Mouse (Mus musculus) gastrocnemius, postnatal 14 days (tissue): ENCODE measurements at regions not wholly inside any gene's neighbourhood (a gene's known extent, or its start where the extent isn't known, plus 50 kb on each side); places are given as distances from the start of the nearest gene placed in this dataset.

Experiments
- DNase-seq: peaks from one replicate; pipeline ENCODE4 v3.0.0; 2021; ENCODE audit warnings: mixed read lengths
- intact Hi-C: fragments of 180-260 bp; cut with DNase I; formaldehyde crosslinking; loops from one replicate; pipeline ENCODE4 v1.15.1; 2025; ENCODE audit warnings: low total_unique reads

GRCm38 (mm10) chr13:116795041-116795440, 230.3 kb downstream of the Parp8 start:
- intact Hi-C loops: no loop called here
- DNase-seq: no peak

- DNase-seq: no peak
- intact Hi-C loops: no loop called here
Observed at GRCm38 (mm10) chr13:116781616-116782015, 243.7 kb downstream of the Parp8 start.

GRCm38 (mm10) chr13:116765491-116765890, 259.8 kb downstream of the Parp8 start:
- intact Hi-C loops: no loop called here

GRCm38 (mm10) chr13:116759912-116760311, 265.4 kb downstream of the Parp8 start:
- intact Hi-C loops: no loop called here
- DNase-seq: no peak

More at GRCm38 (mm10) chr13:116765491-116765890, 259.8 kb downstream of the Parp8 start:
- DNase-seq: no peak

- intact Hi-C loops: no loop called here
- DNase-seq: no peak
Observed at GRCm38 (mm10) chr13:116740825-116741224, 284.5 kb downstream of the Parp8 start.

GRCm38 (mm10) chr13:116723361-116724153, 301.8 kb downstream of the Parp8 start:
- intact Hi-C loops: no loop called here
- DNase-seq: no peak

GRCm38 (mm10) chr13:116714809-116715208, 310.5 kb downstream of the Parp8 start:
- intact Hi-C loops: loop anchor here (10.0 kb wide), 1 partner anchor 1480 kb away; no protein-coding TSS in a partner anchor
- peak; percentile 31 for DNase-seq

GRCm38 (mm10) chr13:116711866-116712593, 313.3 kb downstream of the Parp8 start:
- peak; percentile 63 for DNase-seq
- intact Hi-C loops: loop anchor here (10.0 kb wide), 1 partner anchor 1477 kb away; no protein-coding TSS in a partner anchor

- DNase-seq: no peak
- intact Hi-C loops: loop anchor here (10.0 kb wide), 1 partner anchor 1477 kb away; no protein-coding TSS in a partner anchor
Observed at GRCm38 (mm10) chr13:116711148-116711865, 314.0 kb downstream of the Parp8 start.

- no peak for DNase-seq
- intact Hi-C loops: loop anchor here (10.0 kb wide), 1 partner anchor 1475 kb away; no protein-coding TSS in a partner anchor
Observed at GRCm38 (mm10) chr13:116709671-116710070, 315.7 kb downstream of the Parp8 start.

- no peak for DNase-seq
- intact Hi-C loops: no loop called here
Observed at GRCm38 (mm10) chr13:116708846-116709245, 316.5 kb downstream of the Parp8 start.

GRCm38 (mm10) chr13:116708456-116708780, 316.9 kb downstream of the Parp8 start:
- DNase-seq: no peak
- intact Hi-C loops: no loop called here

GRCm38 (mm10) chr13:116707621-116708455, 317.5 kb downstream of the Parp8 start:
- DNase-seq: no peak
- intact Hi-C loops: no loop called here

- intact Hi-C loops: no loop called here
- DNase-seq: no peak
Observed at GRCm38 (mm10) chr13:116706401-116707330, 318.7 kb downstream of the Parp8 start.

- no peak for DNase-seq
- intact Hi-C loops: no loop called here
Observed at GRCm38 (mm10) chr13:116705611-116706386, 319.5 kb downstream of the Parp8 start.

GRCm38 (mm10) chr13:116688714-116689113, 336.6 kb downstream of the Parp8 start:
- DNase-seq: no peak
- intact Hi-C loops: no loop called here
